Mouse (Mus musculus): ENCODE measurements around the gene Zranb2. TPM values are rescaled to one million over a fixed set of nuclear protein-coding genes. Genes with fewer than 3 reads are reported as not detected.

The Zranb2 gene
- 103 and 108 TPM in 2 replicates for polyA plus RNA-seq (2015; fragmentation: Nextera tagmentation; extraction: Ambion mirVana)

- peak within 1 kb of the TSS; percentile 90 for H3K4me2 ChIP-seq
- peak; percentile 98 for ATAC-seq (ENCODE audit: low read depth)
- H3K4me1 ChIP-seq (replicated peaks) = peaks cover 20% of the 10 kb centered on the region
- WGBS = under 1% methylated on average over 90 of the region's 91 CpGs
- peak within 1 kb of the TSS; percentile 91 for H3K4me3 ChIP-seq
- H3K27me3 ChIP-seq = peaks cover 40% of the 10 kb centered on the region
- peak within 1 kb of the TSS; percentile 93 for H3K27ac ChIP-seq (replicated peaks)
- peak within 1 kb of the TSS; percentile 95 for H3K9ac ChIP-seq
- no peaks in the 10 kb centered on the region for H3K9me3 ChIP-seq
- H3K36me3 ChIP-seq = peaks cover 18% of the 10 kb centered on the region
Measured at GRCm38 (mm10) chr3:157533964-157534785, at the start of gene Zranb2. Zranb2 (plus strand) TSS chr3:157534160.

DNA sequence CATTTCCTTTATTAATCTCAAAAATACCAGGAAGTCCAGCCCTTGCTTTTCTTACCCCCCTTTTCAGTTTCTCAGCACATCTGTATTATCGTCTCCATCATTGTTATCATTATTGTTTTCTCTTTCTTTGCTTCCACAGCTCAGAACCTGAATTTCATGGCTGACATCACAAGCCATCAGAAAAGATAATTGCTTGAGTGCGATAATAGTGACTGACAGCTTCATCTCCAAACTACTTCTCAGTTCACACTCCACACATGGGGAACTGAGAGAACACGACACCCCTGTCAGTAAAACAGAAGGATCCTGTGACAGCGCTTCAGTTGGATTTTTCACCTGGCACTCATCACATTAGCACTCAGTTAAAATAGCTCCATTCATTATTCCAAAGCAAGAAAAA lies 41.9 kb upstream of the Zranb2 start:
- 79% methylated on average over 4 of the region's 4 CpGs for WGBS
- H3K27me3 ChIP-seq = no peaks in the 10 kb centered on the region
- no peak overlapping the region for H3K27ac ChIP-seq (replicated peaks)
- no peaks in the 10 kb centered on the region for H3K4me1 ChIP-seq (replicated peaks)
- H3K4me3 ChIP-seq = no peak overlapping the region
- no peak overlapping the region for H3K4me2 ChIP-seq
- ATAC-seq (ENCODE audit: low read depth) = no peak
- no peak overlapping the region for H3K9ac ChIP-seq
- H3K36me3 ChIP-seq = no peaks in the 10 kb centered on the region
- H3K9me3 ChIP-seq = no peaks in the 10 kb centered on the region

DNA sequence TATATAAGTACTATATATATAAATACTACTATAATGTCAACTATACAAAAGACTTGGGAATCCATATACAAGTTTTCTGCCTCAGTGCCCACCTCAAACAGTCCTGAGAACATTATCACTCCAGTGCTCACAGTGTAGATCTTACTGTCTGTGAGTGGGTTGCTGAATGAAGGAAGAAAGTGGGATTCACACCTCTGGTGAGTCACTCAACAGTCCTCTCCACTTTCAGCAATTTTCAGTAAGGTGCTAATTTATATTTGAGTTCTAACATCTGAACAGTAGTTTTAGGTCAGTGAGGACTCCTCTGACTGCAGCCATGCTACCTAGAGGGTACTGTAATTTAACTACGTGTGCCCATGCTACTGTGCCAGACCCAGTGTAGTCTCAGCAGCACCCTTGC lies 31.7 kb upstream of the Zranb2 start:
- Histone ChIP-seq H3K27me3 (no peaks in the 10 kb centered on the region), H3K9me3 (no peaks in the 10 kb centered on the region), H3K4me1 (replicated peaks) (no peaks in the 10 kb centered on the region), H3K36me3 (no peaks in the 10 kb centered on the region), H3K4me2 (no peak overlapping the region), H3K9ac (no peak overlapping the region), H3K4me3 (no peak overlapping the region), H3K27ac (replicated peaks) (no peak overlapping the region)
- no peak for ATAC-seq (ENCODE audit: low read depth)
- WGBS = 74% methylated on average over 1 of the region's 1 CpGs

GRCm38 (mm10) chr3:157514116-157514796 lies 19.7 kb upstream of the Zranb2 start:
- Histone ChIP-seq H3K4me2 (no peak overlapping the region), H3K9me3 (no peaks in the 10 kb centered on the region), H3K27ac (replicated peaks) (no peak overlapping the region), H3K4me1 (replicated peaks) (0 out of 2 replicates have a peak, but pooled peaks cover 4% of the 10 kb centered on the region), H3K9ac (no peak overlapping the region), H3K4me3 (no peak overlapping the region), H3K27me3 (no peaks in the 10 kb centered on the region), H3K36me3 (no peaks in the 10 kb centered on the region)
- 68% methylated on average over 5 of the region's 5 CpGs for WGBS
- no peak for ATAC-seq (ENCODE audit: low read depth)

DNA sequence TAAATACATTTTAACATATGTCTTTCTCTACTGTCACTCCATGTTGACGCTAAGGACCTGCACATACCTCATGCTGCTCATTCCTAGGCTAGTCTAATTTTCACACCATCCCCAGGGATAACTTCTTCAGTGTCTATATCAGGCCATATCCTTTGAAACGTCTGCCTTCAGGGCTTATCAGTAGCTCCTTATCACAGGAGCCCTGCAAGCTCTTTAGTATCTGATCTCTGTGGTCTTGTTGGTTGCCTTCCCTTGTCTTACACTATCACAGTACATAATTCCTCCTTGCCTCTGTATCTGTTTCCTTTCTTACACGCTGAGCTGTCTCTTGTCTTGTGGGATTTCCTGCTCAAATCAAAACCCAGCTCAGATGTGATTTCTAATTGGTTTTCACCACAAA lies 17.5 kb upstream of the Zranb2 start:
- Histone ChIP-seq H3K4me3 (no peak overlapping the region), H3K27ac (replicated peaks) (no peak overlapping the region), H3K27me3 (no peaks in the 10 kb centered on the region), H3K36me3 (no peaks in the 10 kb centered on the region), H3K9me3 (no peaks in the 10 kb centered on the region), H3K9ac (no peak overlapping the region), H3K4me2 (no peak overlapping the region), H3K4me1 (replicated peaks) (0 out of 2 replicates have a peak, but pooled peaks cover 4% of the 10 kb centered on the region)
- WGBS = 68% methylated on average over 3 of the region's 3 CpGs
- no peak for ATAC-seq (ENCODE audit: low read depth)

DNA sequence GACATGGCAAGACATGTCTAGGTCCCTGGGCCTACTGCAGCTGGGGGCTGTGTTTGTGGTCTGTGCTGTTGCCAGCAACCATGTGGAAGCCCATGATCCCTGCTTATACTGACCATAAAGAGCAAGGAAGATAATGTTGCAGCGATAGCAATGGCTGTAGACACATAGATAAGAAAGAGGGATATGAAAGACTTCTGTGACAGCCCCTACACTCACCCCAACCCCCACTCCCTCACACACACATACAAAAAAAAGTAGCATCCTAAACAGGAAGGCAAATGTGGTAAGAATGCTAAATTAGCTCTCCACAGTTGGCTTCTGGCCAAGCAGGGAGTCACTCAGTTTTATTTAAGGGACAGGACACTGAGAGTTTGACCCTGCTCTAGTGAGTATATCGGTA lies 16.0 kb upstream of the Zranb2 start:
- 0 out of 2 replicates have a peak, but pooled peaks cover 4% of the 10 kb centered on the region for H3K4me1 ChIP-seq (replicated peaks)
- H3K27ac ChIP-seq (replicated peaks) = no peak overlapping the region
- no peak overlapping the region for H3K4me3 ChIP-seq
- WGBS = 65% methylated on average over 2 of the region's 2 CpGs
- H3K36me3 ChIP-seq = no peaks in the 10 kb centered on the region
- ATAC-seq (ENCODE audit: low read depth) = 0 out of 2 replicates have a peak, but pooled peaks have one; percentile 27
- H3K9me3 ChIP-seq = no peaks in the 10 kb centered on the region
- H3K4me2 ChIP-seq = no peak overlapping the region
- H3K27me3 ChIP-seq = peaks cover 5% of the 10 kb centered on the region; the same call in 1 of the 2 replicates
- no peak overlapping the region for H3K9ac ChIP-seq

GRCm38 (mm10) chr3:157520433-157520832 lies 13.5 kb upstream of the Zranb2 start:
- 0 out of 2 replicates have a peak, but pooled peaks cover 4% of the 10 kb centered on the region for H3K4me1 ChIP-seq (replicated peaks)
- H3K4me3 ChIP-seq = no peak overlapping the region
- H3K27me3 ChIP-seq = peaks cover 21% of the 10 kb centered on the region
- H3K9me3 ChIP-seq = no peaks in the 10 kb centered on the region
- no peak overlapping the region for H3K27ac ChIP-seq (replicated peaks)
- 3% methylated on average over 1 of the region's 1 CpGs for WGBS
- H3K4me2 ChIP-seq = no peak overlapping the region
- no peaks in the 10 kb centered on the region for H3K36me3 ChIP-seq
- no peak overlapping the region for H3K9ac ChIP-seq
- ATAC-seq (ENCODE audit: low read depth) = peak; percentile 50; the same call in 1 of the 2 replicates

- Histone ChIP-seq H3K9ac (no peak overlapping the region), H3K4me1 (replicated peaks) (no peaks in the 10 kb centered on the region), H3K4me2 (no peak overlapping the region), H3K36me3 (no peaks in the 10 kb centered on the region), H3K4me3 (no peak overlapping the region), H3K27me3 (peaks cover 40% of the 10 kb centered on the region), H3K27ac (replicated peaks) (no peak overlapping the region), H3K9me3 (no peaks in the 10 kb centered on the region)
- no peak for ATAC-seq (ENCODE audit: low read depth)
- WGBS = 25% methylated on average over 1 of the region's 1 CpGs
Measured at GRCm38 (mm10) chr3:157523834-157524233, 10.1 kb upstream of the Zranb2 start.

DNA sequence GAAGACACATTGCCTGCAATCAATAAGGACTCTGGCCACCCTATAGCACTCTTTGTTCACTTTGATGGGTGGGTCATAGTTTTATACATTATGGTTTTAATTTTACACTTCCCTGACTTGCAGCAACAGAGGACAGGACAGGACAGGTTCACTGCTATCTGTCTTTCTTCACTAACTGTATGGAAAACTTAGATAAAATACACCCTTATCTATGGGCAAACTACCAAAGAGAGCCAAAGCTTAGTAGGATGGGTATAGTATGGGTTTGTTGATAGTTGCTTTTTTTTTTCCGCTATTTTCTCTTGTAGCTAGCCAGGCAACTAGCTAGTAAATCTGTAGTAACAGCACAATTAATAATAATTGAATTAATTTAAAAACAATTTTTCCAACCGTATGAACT lies 2.4 kb upstream of the Zranb2 start:
- Histone ChIP-seq H3K27ac (replicated peaks) (no peak overlapping the region), H3K4me3 (no peak overlapping the region), H3K9me3 (no peaks in the 10 kb centered on the region), H3K9ac (no peak overlapping the region), H3K4me2 (no peak overlapping the region), H3K27me3 (peaks cover 58% of the 10 kb centered on the region), H3K4me1 (replicated peaks) (peaks cover 16% of the 10 kb centered on the region), H3K36me3 (no peaks in the 10 kb centered on the region)
- WGBS = 85% methylated on average over 2 of the region's 2 CpGs
- no peak for ATAC-seq (ENCODE audit: low read depth)

DNA sequence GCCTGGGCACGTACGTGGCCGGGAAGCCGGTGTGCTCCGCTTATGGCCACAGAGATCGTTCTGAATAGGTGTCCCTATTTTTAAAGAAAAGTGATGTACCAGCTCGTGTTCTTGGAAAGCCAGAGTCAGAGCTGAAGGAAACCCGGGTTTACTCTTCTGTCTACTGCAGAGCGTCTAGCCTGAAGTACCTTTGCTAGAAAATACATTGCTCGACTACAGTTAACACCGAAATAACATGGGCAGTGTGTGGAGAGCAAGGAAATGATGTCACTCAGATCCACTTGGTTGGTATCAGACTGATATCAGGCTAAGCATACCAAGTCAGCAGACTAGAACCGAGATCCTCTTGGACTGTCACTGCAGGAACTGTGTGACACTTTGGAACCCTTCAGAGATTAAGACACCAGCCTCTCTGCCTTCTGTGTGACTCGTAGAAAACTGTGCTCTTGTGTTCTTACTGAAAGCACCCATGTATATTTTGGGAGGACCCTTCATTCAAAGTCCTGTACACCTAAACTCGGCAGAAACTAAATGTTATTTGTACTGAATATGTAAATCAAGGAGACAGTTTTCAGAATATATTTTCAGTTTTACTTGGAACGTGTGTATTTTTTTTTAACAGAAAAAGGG lies 941 bp downstream of the Zranb2 start:
- H3K4me1 ChIP-seq (replicated peaks) = peaks cover 20% of the 10 kb centered on the region
- peaks cover 33% of the 10 kb centered on the region for H3K27me3 ChIP-seq
- H3K27ac ChIP-seq (replicated peaks) = peak overlapping the region; percentile 93
- H3K9me3 ChIP-seq = no peaks in the 10 kb centered on the region
- peak; percentile 32 for ATAC-seq (ENCODE audit: low read depth)
- H3K36me3 ChIP-seq = peaks cover 25% of the 10 kb centered on the region
- H3K4me3 ChIP-seq = peak overlapping the region; percentile 91
- WGBS = 5% methylated on average over 15 of the region's 15 CpGs
- H3K4me2 ChIP-seq = peak overlapping the region; percentile 90
- H3K9ac ChIP-seq = peak overlapping the region; percentile 95

- no peak overlapping the region for H3K9ac ChIP-seq
- H3K4me2 ChIP-seq = no peak overlapping the region
- no peak for ATAC-seq (ENCODE audit: low read depth)
- no peak overlapping the region for H3K4me3 ChIP-seq
- H3K4me1 ChIP-seq (replicated peaks) = no peaks in the 10 kb centered on the region
- no peaks in the 10 kb centered on the region for H3K27me3 ChIP-seq
- peaks cover 53% of the 10 kb centered on the region for H3K36me3 ChIP-seq
- no peak overlapping the region for H3K27ac ChIP-seq (replicated peaks)
- H3K9me3 ChIP-seq = no peaks in the 10 kb centered on the region
- WGBS = 96% methylated on average over 2 of the region's 2 CpGs
Measured at GRCm38 (mm10) chr3:157549323-157549722, 15.4 kb downstream of the Zranb2 start.
